Mouse (Mus musculus) lung, adult 2 months (tissue): ENCODE data around the gene Adamtsl5. TPM values are rescaled to one million over a fixed set of nuclear protein-coding genes. Genes with fewer than 3 reads are reported as not detected.
A peak's percentile ranks its signal among the peaks of the same experiment; 100 is the strongest.

Source experiments
- DNase-seq: peaks from one replicate; pipeline ENCODE4 v3.0.0; 2022
- H3K4me1 ChIP-seq: fragments of 200-500 bp; 2 replicates; pipeline ENCODE4 v1.6.1; 2011; ENCODE audit warnings: low read length; ENCODE audit not compliant: control insufficient read depth, insufficient read depth
- H3K4me3 ChIP-seq: fragments of 200-500 bp; replicated peaks from 2 replicates; pipeline ENCODE3; 2011; ENCODE audit warnings: low read depth, mild to moderate bottlenecking, control low read depth, low read length; ENCODE audit errors: extremely low read depth
- CTCF ChIP-seq: fragments of 200-500 bp; IDR thresholded peaks from 2 replicates; pipeline ENCODE4 v1.5.1; 2011; ENCODE audit warnings: mild to moderate bottlenecking, low read length, control low read depth; ENCODE audit not compliant: insufficient read depth
- POLR2A ChIP-seq: fragments of 200-500 bp; IDR thresholded peaks from 2 replicates; pipeline ENCODE4 v1.6.1; 2011; ENCODE audit warnings: low read depth, mild to moderate bottlenecking, control low read depth, low read length, borderline replicate concordance; ENCODE audit errors: extremely low read depth
- WGBS: fragments of 180-500 bp; shearing (Covaris S2); methylation state at CpG from one replicate; pipeline ENCODE4 v1.1.7; 2018; 5-methylcytosine and 5-hydroxymethylcytosine counted together
- polyA plus RNA-seq: library from polyadenylated mRNA; depleted of rRNA; stranded (reverse); fragments of >200 nt; gene quantifications from 2 replicates; pipeline ENCODE4 v1.2.3, GENCODE M21; 2012

Gene Adamtsl5
- polyA plus RNA-seq, 1 experiment: 87.6 TPM

DNA sequence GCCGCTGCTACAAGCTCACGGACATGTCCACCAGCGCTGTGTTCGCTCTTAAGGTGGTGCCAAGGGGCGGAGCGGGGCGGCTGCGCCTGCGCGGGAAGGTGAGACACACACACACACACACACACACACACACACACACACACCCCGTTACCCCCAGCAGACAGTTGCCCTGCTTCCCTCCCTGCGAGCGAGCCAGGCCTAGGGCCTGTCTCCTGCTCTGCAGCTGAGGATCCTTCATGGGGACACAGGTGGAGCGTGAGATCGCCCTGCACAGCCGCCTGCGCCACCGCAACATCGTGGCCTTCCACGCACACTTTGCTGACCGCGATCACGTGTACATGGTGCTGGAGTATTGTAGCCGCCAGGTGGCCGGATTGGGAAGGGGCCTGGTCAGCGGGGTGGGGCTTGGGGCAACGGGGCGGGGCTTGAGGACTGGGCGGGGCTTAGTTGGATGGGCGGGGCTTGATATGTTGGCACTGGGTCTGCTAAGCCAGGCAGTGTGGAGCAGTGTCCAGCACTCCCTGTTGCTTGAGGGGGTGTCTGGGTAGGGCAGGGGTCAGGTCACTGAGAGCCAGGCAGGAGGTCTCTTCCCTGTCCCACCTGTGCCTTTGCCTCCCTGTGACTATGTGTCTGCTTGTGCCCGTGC, 9.9 kb upstream of the Adamtsl5 start:
- DNase-seq: peak; percentile 36
- Histone ChIP-seq H3K4me3 (peak overlapping the region; percentile 14), H3K4me1 (0 out of 2 replicates have a peak, but pooled peaks cover 3% of the 10 kb centered on the region)
- WGBS: 7% methylated on average over 29 of the region's 31 CpGs
- no peak for TF ChIP-seq CTCF
- TF ChIP-seq POLR2A: no peak

DNA sequence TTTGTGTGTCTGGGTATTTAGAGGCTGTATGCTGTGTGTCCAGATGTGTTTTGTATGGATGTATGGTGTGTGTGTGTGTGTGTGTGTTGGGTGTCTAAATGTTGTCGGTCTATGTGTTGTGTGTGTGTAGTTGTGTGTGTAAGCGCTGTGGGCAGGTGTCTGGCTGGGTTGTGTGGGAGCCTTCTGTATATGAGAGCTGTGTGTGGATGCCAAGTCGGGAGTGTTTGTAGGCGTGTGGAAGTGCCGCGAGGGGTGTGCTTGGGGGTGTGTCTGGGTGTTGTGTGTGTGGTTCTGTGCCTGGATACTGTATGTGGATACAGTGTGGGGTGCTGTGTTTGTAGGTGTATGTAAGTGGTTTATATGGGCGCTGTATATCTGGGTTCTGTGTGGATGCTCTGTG, 9.1 kb upstream of the Adamtsl5 start:
- 24% methylated on average over 7 of the region's 7 CpGs for WGBS

DNA sequence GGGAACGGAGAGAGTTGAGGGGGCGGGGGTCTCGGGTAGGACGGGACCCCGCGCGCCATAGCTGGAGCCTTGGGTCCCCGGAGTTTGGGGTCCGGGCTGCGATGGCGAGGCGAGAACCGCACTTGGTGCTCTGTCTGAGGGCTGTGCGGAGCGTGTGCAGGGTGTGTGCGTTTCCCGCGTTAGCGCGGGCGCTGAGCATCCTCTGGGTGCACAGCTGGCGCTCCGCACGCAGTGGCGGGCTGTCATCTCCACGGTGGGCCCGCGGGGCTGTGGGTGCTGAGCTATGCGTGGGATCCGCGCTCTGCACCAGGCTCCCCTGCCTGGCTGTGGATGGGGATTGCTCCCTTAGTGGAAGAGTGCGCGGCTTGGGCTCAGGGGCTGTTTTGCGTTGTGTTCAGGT, 8.5 kb upstream of the Adamtsl5 start:
- no peak for DNase-seq
- H3K4me3 ChIP-seq: no peak overlapping the region
- 2% methylated on average over 34 of the region's 34 CpGs for WGBS
- 0 out of 2 replicates have a peak, but pooled peaks cover 3% of the 10 kb centered on the region for H3K4me1 ChIP-seq
- no peak for TF ChIP-seq CTCF

More for the DNA sequence above, 9.1 kb upstream of the Adamtsl5 start:
- TF ChIP-seq POLR2A: no peak
- no peak for TF ChIP-seq CTCF
- no peak for DNase-seq
- H3K4me3 ChIP-seq: no peak overlapping the region
- 0 out of 2 replicates have a peak, but pooled peaks cover 3% of the 10 kb centered on the region for H3K4me1 ChIP-seq

DNA sequence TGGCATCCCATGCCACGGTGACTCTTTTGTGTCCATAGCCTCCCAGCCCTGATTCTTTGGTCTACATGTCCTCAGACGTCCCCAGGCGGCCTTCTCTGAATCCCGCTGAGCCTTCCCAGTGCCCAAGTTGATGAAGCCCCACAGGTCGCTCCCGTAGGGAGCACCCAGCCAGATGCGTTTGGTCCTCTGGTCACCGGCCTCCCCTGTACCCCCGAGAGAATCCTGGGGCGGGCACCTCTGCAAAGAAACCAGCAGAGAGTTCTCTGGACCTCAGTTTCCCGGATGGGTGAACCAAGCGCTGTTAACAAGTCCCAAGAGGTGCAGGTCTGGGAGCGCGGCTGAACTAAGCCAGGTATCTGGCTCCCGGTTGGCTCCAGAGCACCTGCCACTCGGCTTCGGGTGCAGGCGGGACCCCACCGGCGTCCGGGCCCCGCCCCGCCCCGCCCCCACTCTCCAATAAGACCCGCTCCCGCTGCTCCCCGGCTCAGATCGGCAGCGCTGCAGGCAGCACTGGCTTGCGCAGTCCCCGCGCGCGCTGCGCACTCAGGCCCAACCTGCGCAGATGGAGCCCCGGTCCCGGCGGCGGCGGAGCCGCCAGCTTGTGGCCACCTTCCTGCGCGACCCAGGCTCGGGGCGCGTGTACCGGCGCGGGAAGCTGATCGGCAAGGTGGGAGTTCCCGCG, 7.9 kb upstream of the Adamtsl5 start, which contains the start of gene Plk5:
Gene Plk5, plus strand, starts transcription at position 459 of the 682 bp plus-strand sequence.
- Histone ChIP-seq H3K4me3 (no peak within 1 kb of the TSS), H3K4me1 (0 out of 2 replicates have a peak, but pooled peaks cover 3% of the 10 kb centered on the region)
- WGBS: 3% methylated on average over 53 of the region's 53 CpGs
- no peak for DNase-seq
- TF ChIP-seq CTCF: no peak
- no peak for TF ChIP-seq POLR2A

DNA sequence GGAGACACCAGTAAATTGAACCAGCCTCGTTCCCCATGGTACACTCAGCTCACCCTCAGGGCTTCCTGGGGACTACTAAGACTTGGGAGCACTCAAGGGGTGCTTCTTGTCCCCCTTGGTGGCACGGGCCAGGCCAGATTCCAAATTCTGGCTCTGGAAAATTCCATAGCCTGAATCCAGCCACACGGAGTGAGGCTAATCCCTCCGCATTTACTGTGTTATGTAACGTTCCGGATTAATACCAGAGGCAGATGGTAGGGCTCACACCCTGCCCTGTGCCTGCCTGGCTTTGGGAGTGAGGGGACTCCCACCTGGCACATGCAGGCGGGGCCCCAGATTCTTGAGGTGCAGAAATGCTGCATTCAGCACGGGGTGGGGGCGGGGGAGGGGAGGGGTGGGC, 7.2 kb upstream of the Adamtsl5 start:
- Histone ChIP-seq H3K4me1 (0 out of 2 replicates have a peak, but pooled peaks cover 3% of the 10 kb centered on the region), H3K4me3 (no peak overlapping the region)
- no peak for DNase-seq
- no peak for TF ChIP-seq CTCF
- no peak for TF ChIP-seq POLR2A
- WGBS: 16% methylated on average over 9 of the region's 9 CpGs

DNA sequence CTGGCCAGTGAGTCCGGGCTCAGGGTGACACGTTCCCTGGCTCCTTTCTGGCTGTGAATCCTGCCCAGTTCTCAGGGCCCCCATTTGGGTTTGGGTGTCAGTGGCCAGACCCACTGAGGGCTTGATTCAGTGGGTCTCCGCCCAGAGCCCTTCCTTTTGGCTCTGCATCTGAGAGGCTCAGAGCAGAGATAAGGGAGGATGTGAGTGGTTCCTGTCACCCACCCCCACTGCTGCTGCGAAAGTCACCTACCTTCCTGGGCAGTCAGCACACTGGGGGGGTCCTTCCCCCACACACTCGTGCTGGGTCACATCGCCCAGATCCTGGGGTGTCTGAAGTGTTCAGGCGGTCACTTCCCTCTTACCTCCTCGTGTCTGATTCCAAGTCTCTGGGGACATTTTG, 4.5 kb upstream of the Adamtsl5 start:
- 44% methylated on average over 8 of the region's 8 CpGs for WGBS

DNA sequence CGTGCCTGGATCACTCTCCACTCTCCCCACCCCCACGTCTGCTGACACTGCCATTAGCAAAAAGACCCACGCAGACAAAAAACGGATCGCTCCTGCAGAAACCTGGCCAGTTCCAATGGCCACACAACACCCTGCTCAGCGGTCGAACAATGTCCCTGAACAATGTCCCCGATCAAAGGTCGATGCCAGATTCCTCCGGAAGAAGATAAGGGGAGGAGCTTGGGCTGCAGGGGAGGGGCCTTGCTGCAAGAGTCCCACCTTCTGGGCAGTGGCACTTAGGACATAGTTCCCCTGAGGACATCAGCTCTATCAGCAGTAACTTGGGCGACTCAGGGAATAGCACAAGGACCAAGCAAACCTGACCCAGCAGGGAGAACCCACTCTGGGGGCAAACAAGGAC, 3.7 kb upstream of the Adamtsl5 start:
- Histone ChIP-seq H3K4me1 (peaks cover 12% of the 10 kb centered on the region; the same call in 1 of the 2 replicates), H3K4me3 (no peak overlapping the region)
- 27% methylated on average over 11 of the region's 11 CpGs for WGBS
- DNase-seq: no peak
- TF ChIP-seq CTCF: no peak
- TF ChIP-seq POLR2A: no peak

More for the DNA sequence above, 4.5 kb upstream of the Adamtsl5 start:
- TF ChIP-seq POLR2A (no peak), CTCF (no peak)
- Histone ChIP-seq H3K4me3 (no peak overlapping the region), H3K4me1 (peaks cover 7% of the 10 kb centered on the region; the same call in 1 of the 2 replicates)
- DNase-seq: no peak

DNA sequence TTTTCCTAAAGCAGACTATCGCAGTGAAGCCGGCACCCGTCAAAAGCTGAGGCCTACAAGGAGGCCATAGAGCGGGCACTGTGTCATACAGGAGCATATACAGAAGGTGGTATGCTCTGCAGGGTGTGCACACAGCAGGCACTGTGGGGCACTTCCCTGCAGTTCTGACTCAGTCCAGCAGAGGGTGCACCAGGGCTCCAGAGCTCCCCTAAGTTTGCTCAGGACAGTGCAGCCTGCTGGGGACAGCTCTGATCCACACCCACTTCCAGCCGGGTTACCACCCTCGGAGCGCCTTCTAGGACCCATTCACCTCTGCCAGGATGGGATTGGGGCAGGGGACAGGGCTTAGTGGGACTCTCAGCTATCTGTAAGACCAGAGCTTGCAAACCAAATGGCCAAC, 2.1 kb upstream of the Adamtsl5 start:
- DNase-seq: peak; percentile 92
- H3K4me3 ChIP-seq: no peak overlapping the region
- H3K4me1 ChIP-seq: peaks cover 14% of the 10 kb centered on the region
- TF ChIP-seq CTCF (peak; percentile 98), POLR2A (no peak)
- WGBS: 4% methylated on average over 7 of the region's 7 CpGs

DNA sequence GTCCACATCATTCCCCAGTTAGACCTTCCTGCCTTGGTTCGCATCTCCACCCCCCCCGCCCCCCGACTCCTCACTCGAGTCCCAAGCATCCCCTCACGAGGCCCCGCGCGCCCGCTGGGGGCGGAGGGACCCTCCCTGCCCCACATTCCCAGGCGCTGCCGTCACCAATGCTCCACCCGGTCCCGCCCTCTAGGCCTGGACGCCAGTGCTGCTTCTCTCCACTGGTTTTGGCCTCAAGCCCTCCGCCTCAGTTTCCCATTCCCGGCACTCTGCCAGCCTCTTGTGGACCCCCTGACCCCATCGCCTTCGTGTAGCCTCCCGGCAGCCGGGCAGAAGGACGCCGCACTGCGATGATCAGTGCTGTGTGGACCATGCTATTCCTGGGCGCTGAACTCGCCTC, 769 bp upstream of the Adamtsl5 start:
- TF ChIP-seq CTCF (no peak), POLR2A (no peak)
- DNase-seq: no peak
- Histone ChIP-seq H3K4me1 (peaks cover 22% of the 10 kb centered on the region), H3K4me3 (no peak overlapping the region)
- WGBS: 25% methylated on average over 26 of the region's 26 CpGs
